Mouse (Mus musculus) Muller cell, postnatal 12 days (primary cell): ENCODE data around the gene Gm45799.

Source experiments
- DNase-seq: peaks from one replicate; pipeline ENCODE4 v3.0.0-alpha.2; 2015; ENCODE audit errors: inconsistent ontology term

The Gm45799 gene

DNA sequence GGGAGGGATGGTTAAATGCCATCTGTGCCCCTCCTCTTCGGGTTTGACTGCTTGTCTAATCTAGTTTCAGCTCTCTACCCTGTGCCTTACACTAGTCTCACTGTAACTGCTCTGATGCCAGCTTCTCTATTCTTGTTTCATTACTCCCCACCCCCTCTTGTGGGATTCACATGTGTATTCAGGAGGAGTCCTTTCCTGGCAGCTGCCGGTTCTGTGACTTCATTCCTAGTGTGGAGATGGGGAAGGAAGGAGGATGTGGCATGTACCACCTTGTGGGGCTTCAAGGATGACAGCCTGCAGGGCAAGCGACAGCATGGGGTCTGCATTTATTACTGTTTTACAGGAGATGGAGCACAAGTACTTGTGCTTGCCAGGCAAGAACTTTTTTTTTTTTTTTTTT lies 1.6 kb downstream of the Gm45799 start:
- no peak for DNase-seq

DNA sequence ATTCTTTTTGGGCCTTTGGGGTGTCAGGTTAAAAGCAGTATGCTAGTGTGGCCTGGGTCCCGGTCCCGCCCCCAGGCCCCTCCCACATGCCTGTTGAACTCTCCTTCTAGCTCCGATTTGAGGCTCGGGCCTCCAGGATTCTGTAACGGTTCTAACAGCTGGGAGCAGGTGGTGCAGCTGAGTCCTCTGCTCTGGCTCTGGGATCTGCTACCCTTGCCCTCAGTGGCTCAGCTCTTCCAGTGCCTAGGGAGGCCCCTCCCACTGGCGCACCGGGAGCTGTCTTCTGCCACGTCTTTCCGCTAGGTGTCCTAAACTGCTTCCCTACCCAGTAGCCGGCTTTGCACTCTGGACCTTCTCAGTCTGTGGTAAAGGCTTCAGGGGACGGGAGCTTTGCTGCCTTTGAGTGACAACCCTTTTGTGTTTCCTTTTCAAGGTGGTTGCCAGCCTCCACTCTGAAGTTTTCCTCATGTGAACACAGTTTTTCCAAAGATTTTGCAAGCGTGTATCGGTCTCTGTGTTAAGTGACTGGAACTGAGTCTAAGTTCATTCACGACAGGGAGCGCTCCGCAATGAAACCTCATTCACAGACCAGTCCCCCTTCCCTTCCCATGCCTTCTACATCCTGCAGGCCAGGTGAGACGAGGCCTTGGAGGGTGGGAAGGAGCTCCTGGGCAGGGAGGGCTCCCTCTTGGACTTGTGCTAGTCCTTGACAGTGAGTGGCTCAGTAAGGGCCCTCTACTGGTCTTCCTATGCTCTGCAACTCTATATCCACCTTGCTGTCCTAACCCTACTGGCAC lies 10.5 kb downstream of the Gm45799 start, which contains the start of gene Dnhd1:
Gene Dnhd1 (plus strand): TSS at position 189 of the 797 bp plus-strand sequence.
- peak; percentile 88 for DNase-seq

DNA sequence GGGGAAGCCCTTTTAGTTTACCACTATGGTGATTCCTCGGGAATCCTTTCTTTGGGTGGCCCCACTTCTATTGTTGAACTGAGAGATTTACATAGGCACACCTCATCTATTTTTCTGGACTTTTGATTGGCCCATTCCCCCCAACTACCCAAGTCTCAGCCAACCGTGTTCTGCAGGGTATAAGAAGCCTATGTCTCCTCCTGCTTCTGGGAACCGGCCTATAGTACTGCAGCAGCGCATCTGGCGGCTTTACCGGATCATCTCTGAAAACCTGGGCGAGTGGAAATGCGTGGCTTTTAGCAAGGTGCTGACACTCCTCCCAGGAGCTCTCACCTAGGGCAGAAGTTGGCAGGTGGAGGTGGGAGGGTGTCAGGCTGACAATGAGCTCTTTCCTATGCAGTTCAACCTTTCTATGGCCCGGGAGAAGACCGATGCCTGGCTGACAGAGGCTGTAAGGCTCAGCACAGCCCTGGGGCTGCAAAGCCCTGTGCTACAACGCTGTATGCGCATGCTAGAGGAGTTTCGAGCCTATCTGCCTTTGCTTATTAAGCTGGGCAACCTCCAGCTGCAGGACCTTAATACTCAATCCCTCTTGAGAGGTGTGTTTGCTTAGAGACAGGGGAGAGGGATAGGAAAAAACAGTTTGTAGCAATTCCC lies 45.3 kb downstream of the Gm45799 start:
- no peak for DNase-seq

DNA sequence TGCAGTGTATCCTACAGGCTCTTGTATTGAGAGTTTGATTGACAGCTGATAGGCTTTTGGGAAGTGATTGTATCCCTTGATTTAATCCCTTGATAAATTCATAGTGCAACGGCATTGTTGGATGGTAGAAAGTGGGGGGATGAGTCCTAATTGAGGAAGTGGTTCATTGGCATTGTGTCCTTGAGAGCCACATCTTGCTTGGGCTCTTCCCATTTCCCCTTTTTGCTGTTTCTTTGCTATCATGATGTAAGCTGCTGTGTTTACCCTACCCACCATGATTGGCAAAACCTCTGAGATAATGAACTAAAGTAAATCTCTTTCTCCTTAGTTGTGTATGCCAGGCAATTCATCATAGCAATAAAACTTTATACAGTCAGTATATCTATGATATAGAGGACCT lies 50.5 kb downstream of the Gm45799 start:
- no peak for DNase-seq

DNA sequence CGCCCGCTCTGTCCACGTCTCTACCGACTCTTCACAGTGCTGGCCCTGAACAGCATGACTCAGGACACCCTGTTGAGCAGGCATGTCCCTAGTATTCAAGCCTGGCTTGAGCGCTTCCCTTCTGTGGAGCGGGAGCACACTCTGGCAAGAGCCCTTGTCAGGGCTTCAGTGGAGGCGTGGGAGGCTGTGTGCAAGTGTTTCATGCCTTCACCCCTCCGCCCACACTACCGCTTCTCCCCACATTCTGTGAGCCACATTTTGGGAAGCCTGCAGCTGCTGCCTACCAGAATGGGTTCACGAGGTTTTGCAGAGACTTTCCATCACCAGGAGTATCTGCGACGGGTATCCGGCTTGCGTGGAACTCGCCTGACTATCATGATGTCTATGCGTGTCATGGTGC lies 62.8 kb downstream of the Gm45799 start:
- DNase-seq: peak; percentile 8

DNA sequence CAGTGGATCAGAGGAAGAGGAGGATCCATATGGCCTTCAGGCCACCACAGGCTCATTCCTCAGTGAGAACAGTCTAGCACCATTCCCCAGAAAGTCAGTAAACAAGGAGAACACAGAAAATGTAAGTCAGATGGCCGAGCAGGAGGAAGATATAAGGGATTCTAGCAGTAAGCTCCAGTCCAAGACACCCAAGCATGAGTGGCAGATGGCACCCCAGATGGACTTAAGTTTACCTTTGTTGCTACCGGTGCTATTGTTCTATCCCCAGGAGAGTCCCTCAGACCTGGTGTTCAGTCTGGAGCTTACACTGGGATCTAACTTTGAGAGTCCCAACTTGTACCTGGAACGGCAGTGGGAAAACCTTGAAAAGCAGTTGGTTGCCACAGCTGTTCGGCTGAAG lies 63.5 kb downstream of the Gm45799 start:
- no peak for DNase-seq

DNA sequence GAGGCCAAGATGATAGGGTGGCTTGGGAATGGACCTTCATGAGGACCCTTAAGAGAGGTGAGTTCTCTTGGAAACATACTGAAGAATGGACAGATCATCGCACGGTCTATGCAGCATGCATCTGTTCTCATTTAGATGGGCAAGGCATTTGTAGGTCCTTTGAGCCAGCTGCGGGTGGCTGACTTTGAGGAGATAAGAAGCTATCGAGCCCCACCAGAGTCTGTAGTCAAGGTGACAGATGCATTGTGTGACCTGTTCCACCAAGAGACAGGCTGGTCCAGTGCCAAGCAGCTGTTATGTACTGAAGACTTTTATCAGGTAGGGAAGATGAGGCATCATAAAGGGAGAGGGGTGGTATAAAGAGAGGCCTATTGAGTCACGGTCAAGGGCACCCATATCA lies 68.4 kb downstream of the Gm45799 start:
- no peak for DNase-seq

DNA sequence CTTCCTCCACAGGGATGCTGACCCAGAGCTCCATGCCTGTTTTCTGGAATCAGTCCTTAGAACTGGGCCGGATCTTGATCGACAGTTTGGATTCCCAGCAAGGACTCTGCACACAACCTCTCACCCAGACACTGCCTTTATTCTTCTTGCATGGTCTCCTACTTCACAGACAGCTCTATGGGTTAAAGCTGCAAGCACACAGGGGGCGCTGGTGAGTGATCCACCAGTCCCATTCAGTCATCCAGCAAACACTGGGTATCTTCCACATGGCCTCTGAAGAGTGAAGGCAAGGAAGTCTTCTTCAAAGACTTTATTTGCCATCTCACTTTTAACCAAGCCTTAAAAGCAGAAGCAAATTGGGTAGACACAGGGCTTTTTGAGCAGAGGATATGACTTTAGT lies 75.0 kb downstream of the Gm45799 start:
- no peak for DNase-seq

DNA sequence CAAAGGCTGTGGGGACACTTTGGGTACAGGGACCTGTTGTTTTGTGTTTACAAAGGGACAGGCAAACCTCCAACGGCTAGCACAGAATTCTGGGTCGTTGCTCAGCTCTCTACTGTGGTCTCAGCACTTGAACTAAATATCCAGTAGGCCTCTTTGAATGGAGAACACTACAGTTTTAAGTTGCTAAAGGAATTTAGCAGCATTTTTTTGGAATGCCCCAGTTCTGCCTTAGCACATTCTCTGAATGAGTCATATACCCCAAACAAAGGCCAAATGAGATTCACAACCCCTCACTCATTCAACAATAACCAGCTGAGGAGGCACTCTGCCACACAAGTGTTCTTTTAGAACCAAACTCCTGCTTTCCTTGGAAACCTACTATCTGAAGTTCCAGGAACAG lies 81.6 kb downstream of the Gm45799 start:
- peak; percentile 80 for DNase-seq

DNA sequence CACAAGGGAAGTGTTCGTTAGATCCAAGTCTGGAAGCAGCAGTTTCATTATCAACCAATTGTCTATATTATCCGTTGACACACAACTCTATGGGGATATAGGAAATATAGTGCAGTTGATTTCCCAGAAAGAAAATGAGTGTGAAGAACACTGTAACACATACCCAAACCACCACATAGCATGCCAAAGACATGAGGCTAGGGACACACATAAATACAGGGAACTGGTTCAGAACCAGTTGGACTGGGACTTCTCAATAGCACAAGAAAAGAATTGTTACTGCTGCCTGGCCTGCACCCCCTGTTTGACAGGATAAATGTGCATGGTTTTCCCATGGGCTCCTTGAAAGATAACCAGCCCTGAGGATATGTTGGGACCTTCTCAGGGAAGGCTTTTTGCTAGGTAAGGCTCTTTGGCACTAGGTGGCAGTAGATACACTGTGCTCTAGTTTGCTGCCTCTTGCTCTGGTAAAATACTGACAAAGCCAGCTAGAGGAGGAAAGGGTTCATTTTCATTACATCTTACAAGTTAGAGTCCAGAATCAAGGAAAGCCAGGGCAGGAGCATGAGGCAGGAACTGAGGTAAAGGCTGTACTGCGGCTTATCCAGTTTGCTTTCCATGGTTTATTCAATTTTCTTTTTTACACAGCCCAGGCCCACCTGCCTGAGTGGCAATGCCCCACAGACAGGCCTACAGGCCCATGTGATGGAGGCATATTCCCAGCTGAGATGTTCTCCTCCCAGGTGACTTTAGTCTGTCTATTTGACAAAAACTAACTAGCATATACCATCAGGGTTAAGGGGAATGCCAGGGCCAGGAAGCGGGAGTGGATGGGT lies 86.0 kb downstream of the Gm45799 start:
- peak; percentile 39 for DNase-seq

DNA sequence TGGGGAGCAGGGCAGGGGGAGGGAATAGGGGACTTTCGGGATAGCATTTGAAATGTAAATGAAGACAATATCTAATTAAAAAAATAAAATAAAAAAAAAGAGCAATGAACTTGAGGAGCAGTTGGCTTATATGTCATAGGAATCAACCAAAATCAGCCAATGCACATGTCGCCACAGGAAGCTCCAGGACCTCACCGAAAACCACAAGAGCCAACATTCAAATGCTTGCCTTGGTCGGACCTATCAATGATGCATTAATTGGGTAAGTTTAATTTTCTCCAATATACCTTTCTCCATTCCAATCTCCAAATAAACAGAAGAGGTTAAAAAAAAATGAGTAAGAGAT lies 86.6 kb downstream of the Gm45799 start:
- no peak for DNase-seq

DNA sequence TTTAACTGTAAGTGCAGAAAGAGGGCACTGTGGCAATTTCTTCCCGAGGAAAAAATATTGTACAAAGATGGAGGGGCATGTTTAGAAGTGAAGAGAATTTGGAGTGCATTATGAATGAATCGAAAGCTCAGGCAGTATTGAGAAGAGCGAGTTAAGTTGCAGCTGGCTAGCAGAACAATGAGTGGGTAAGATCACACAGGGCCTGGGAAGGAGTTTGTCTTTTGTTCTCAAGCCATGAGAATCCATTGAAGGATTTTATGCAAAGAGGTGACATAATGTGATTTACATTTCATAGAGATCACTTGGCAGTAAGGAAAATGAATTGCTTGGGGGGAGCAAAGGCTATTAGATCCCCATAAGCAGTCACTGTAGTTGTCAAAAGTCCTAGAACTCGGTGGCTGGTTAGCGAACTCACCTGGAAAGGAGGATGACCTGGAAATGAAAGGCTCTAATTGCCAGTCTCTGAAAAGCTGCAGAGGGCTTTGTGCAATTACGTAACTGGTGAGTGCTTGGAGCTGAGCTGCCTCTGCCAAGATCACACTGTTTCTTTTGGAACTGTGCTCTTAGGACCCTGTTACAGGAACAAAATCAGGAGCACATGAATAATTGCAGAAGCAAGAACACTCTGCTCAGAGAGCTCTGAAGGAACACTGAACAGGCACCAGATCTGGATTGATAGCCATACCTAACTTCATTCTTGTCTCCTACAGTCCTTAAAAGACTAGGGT lies 88.5 kb downstream of the Gm45799 start:
- no peak for DNase-seq

DNA sequence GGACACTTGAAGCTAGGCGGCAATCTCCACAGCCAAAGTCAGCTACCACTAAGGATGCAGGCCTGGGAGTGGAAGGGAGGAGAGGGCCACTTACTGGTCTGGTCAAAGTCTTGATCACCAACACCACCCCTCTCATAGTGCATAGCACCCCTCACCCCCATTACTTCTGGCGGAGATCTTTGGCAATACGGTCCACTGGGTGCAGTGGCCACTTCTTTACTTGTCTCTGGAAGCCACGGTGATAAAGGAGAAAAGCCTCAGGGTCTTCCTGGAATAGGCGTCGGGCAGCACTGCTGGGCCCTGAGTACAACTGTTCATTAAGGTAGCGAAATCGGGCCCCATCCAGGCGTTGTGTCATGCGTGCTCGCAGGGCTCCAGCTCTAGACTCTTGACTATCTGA lies 93.5 kb downstream of the Gm45799 start:
- no peak for DNase-seq
